Mouse (Mus musculus): Measurements from ENCODE around the gene Pakap.

DNA sequence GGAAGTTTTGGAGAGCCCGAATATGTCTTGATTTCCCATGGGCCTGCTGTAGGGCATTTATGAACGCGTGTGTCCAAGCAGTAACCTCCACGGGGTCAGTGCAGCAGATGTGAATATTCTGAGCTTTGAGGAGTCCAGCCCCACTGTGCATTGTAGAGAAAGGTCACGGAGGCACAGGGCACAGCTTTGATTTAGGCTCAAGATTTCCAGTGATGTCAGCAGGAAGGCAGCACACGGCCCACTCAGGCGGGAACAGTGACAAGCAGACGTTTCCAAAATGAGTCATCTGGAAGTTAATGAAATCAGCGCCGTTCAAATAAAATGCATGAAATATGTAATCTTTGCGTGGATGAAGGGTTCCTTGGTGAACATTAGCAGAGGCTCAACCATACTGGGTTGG is 190.0 kb downstream of the Pakap start:
- no peak for TF ChIP-seq CTCF (conservative IDR thresholded peaks at IDR 0.05; ENCODE audit: insufficient read depth, insufficient read length, low read depth, low read length)
- TF ChIP-seq POLR2A (IDR thresholded peaks at IDR 0.05; ENCODE audit: low read depth, low read length): no peak
